Mouse (Mus musculus): Measurements from ENCODE around the gene 4933415A04Rik. TPM values are rescaled to one million over a fixed set of nuclear protein-coding genes. Genes with fewer than 3 reads are reported as not detected.

Gene 4933415A04Rik
- under 1 TPM in 1 of 2 experiments, not detected in 1; 0.07 TPM for polyA plus RNA-seq (2017; shearing (Covaris generic))

DNA sequence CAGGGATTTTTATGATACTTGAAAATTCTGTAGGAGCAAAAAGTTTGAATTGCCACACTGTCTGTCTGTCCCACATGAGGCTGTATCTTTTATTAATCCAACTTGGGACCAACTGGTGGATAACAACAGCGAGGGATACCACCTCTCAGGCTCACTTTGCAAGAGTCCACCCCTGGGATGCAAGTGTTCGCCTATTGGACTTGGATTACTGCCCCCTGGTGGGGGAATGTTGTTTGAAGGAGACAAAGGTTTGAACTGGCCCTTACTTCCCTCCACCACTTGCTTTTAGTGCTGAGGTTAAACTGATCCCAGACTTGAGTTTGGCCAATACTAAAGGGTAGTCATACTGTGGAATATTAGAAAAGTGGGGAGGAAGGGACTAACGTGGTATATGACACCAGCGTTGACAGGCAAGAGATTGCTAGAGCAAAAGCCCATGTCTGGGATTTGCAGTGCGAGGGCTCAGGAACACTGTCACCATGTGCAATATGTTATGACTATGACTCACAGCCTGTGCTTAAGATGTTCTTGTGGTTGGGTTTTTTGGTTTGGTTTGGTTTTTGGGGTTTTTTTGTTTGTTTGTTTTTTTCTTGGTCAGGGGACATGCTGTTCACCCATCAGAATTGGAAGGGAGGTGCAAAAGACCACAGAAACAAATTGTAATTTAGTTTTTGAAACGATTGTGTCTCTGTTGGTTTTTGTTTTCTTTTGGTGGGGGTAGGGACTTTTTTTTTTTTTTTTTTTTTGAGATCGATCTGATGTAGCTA lies at the start of gene 4933415A04Rik:
TSS of gene 4933415A04Rik (plus strand) at position 717 of the 767 bp plus-strand sequence.

DNA sequence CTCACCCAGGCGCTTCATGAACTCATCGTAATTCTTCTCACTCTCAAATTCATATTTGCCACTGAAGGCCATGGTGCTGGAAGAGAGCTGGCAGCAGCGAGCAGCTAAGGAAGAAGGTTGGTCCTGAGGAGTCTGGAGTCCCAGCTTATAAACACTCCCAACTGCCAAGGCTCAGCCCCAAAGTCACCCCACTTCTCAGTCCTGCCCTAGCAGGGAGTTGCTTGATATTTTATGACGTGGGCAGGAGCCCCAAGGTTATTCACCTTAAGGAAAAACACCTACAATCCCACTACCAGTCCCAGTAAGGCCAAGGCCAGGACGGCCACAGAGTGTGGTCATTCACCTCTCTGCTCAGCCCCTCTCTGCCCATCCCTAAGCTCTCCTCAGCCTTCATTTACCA lies 14.6 kb downstream of the 4933415A04Rik start, which contains the start of gene Fabp6:
TSS of gene Fabp6 (minus strand) at position 101 of the 400 bp plus-strand sequence.

Other genes starting within 250 kb of the 4933415A04Rik start
- 100 to 1,000 TPM; 156 to 183 TPM for gene Pttg1, start 160.8 kb upstream of the 4933415A04Rik start, polyA plus RNA-seq (2017; shearing (Covaris generic))
- 10 to 100 TPM; 83.1 to 89.6 TPM for gene Slu7, start 153.3 kb upstream of the 4933415A04Rik start, polyA plus RNA-seq (2017; shearing (Covaris generic))
- gene C1qtnf2, start 112.8 kb upstream of the 4933415A04Rik start, polyA plus RNA-seq (2017; shearing (Covaris generic)): not detected
- under 1 TPM; 0.27 to 0.86 TPM for gene Ccnjl, start 58.3 kb upstream of the 4933415A04Rik start, polyA plus RNA-seq (2017; shearing (Covaris generic))
- gene Fabp6, start 14.5 kb downstream of the 4933415A04Rik start, polyA plus RNA-seq (2017; shearing (Covaris generic)): under 1 TPM in 1 of 2 experiments, not detected in 1; 0.84 TPM
- gene Pwwp2a, start 95.0 kb downstream of the 4933415A04Rik start, polyA plus RNA-seq (2017; shearing (Covaris generic)): 10 to 100 TPM; 71.7 to 76.8 TPM
- gene Ttc1, start 161.0 kb downstream of the 4933415A04Rik start, polyA plus RNA-seq (2017; shearing (Covaris generic)): 10 to 100 TPM; 68.4 to 74.8 TPM

Data from inflammation-experienced regulatory T-cells (primary cell).